Mouse (Mus musculus) spleen, adult 2 months (tissue): ENCODE results near the gene Cnga4.

Experiments
- CTCF ChIP-seq: fragments of 200-500 bp; IDR thresholded peaks from 2 replicates; pipeline ENCODE4 v1.5.1; 2011; ENCODE audit warnings: mild to moderate bottlenecking, inconsistent platforms; ENCODE audit not compliant: insufficient read depth, insufficient read length, insufficient replicate concordance; ENCODE audit errors: extremely low read depth
- POLR2A ChIP-seq: fragments of 200-500 bp; IDR thresholded peaks from 2 replicates; pipeline ENCODE4 v1.6.1; 2011; ENCODE audit warnings: low read depth, low read length, inconsistent platforms

DNA sequence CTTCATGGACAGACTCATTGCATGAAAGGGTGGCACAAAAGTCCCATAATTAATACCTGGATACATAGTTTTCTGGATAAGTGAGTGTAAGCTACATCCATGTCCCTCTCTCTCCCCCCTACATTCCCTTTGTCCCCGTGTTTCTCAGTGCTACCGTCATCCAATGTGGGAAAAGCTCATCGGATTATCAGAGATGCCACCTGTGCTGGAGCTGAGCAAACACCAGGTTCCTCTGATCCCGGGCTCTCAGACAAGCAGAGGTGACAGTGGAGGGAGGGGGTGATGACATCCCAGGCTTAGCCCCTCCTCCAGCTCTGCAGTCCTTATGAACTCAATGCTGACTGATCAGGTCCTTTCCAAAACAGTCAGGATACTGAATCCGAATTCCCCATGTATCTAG lies 20.0 kb downstream of the Cnga4 start:
- no peak for TF ChIP-seq CTCF
- TF ChIP-seq POLR2A, result no peak
